Mouse (Mus musculus) G1E (cell line): ENCODE measurements around the gene Pdf. TPM values are rescaled to one million over a fixed set of nuclear protein-coding genes. Genes with fewer than 3 reads are reported as not detected.

Experiments
- ATAC-seq: 2 replicates; pipeline ENCODE4 v1.8.0; 2016; ENCODE audit warnings: mild to moderate bottlenecking; ENCODE audit not compliant: insufficient number of reproducible peaks, poor library complexity, low FRiP score, severe bottlenecking; ENCODE audit errors: extremely low read depth
- DNase-seq: peaks from one replicate; pipeline ENCODE4 v3.0.0; 2012; ENCODE audit warnings: low spot score
- H3K27me3 ChIP-seq: 2 replicates; pipeline ENCODE4 v1.6.1; 2012; ENCODE audit warnings: mild to moderate bottlenecking, low read length, inconsistent platforms; ENCODE audit not compliant: insufficient read depth
- H3K36me3 ChIP-seq: replicated peaks from 2 replicates; pipeline ENCODE3; 2012; ENCODE audit warnings: mild to moderate bottlenecking, inconsistent platforms
- H3K4me1 ChIP-seq: 2 replicates; pipeline ENCODE4 v1.6.1; 2012; ENCODE audit warnings: low read depth, low read length, inconsistent platforms, mixed read lengths; ENCODE audit not compliant: insufficient read depth
- H3K4me3 ChIP-seq: 2 replicates; pipeline ENCODE4 v1.5.1; 2012; ENCODE audit warnings: low read depth, mild to moderate bottlenecking, inconsistent platforms, low read length, moderate library complexity, mixed read lengths
- H3K9me3 ChIP-seq: replicated peaks from 2 replicates; pipeline ENCODE4 v1.6.1; 2012; ENCODE audit warnings: inconsistent platforms
- CTCF ChIP-seq: IDR thresholded peaks from 2 replicates; pipeline ENCODE4 v1.5.1; 2012; ENCODE audit warnings: low read depth, low read length, inconsistent platforms, mixed read lengths
- GATA1 ChIP-seq: IDR thresholded peaks from 2 replicates; pipeline ENCODE4 v1.6.1; 2012; ENCODE audit warnings: borderline replicate concordance, low read length, inconsistent platforms, mixed read lengths
- GATA2 ChIP-seq: IDR thresholded peaks from 2 replicates; pipeline ENCODE4 v1.6.1; 2012; ENCODE audit warnings: low read depth, low read length, inconsistent platforms, borderline replicate concordance
- POLR2AphosphoS5 ChIP-seq: IDR thresholded peaks from 2 replicates; pipeline ENCODE4 v1.6.1; 2012; ENCODE audit warnings: low read depth, low read length, inconsistent platforms; ENCODE audit not compliant: insufficient replicate concordance
- TAL1 ChIP-seq: conservative IDR thresholded peaks from 2 replicates; pipeline ENCODE4 v1.6.1; 2012; ENCODE audit warnings: low read depth, low read length, inconsistent platforms, mixed read lengths
- polyA plus RNA-seq: library from polyadenylated mRNA; stranded (reverse); fragments of >175 nt; gene quantifications from 2 replicates; pipeline ENCODE4 v1.2.3, GENCODE M21; 2012
- total RNA-seq, 2 experiments: library from RNA; stranded (forward) in 1 of 2; stranded (reverse) in 1 of 2; fragments of 200-1000 nt in 1 of 2; fragments of >200 nt in 1 of 2; fragmentation: Nextera tagmentation in 1 of 2; gene quantifications; 2 replicates each; pipeline ENCODE4 v1.2.3; 2014 to 2017

Pdf gene
- total and polyA plus RNA-seq, 3 experiments = 11.7 to 24.0 (median 16.6) TPM

- ATAC-seq = peak; percentile 91
- H3K36me3 ChIP-seq = peaks cover 28% of the 10 kb centered on the region
- DNase-seq = peak; percentile 96
- H3K9me3 ChIP-seq = no peaks in the 10 kb centered on the region
- H3K27me3 ChIP-seq = no peaks in the 10 kb centered on the region; the same call in 1 of the 2 replicates
- peak within 1 kb of the TSS; percentile 95 for H3K4me3 ChIP-seq
- peaks cover 40% of the 10 kb centered on the region for H3K4me1 ChIP-seq
- TF ChIP-seq POLR2AphosphoS5 = no peak
- no peak for TF ChIP-seq GATA1
- TF ChIP-seq CTCF = peak; percentile 49
These were observed 17.5 kb downstream of the Pdf start, which contains the start of gene Vps4a for GRCm38 (mm10) chr8:107030650-107031576. Vps4a (plus strand) TSS chr8:107031222.

DNA sequence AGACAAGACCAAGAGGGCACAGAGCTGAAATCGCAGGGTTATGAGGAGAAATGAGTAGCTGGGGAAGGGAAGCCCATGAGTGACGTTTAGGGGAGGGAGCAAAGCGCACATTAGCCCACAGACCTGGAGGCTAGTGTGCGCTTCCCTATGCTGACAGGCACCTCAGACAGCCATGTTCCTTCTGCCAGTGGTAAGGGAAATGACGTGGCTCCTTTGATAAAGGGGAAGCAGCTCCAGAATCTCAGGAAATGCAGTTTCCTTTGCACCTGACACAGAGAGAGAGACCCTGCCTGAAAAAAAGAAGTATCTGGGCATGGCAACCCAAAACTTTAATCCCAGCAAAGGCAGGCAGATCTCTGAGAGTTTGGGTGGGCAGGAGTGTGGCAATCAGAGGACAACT, 18.4 kb downstream of the Pdf start:
- Histone ChIP-seq H3K9me3 (no peaks in the 10 kb centered on the region), H3K27me3 (peaks cover 7% of the 10 kb centered on the region), H3K4me3 (peak overlapping the region; percentile 36; the same call in 1 of the 2 replicates), H3K36me3 (peaks cover 19% of the 10 kb centered on the region), H3K4me1 (peaks cover 40% of the 10 kb centered on the region)
- ATAC-seq = no peak
- no peak for DNase-seq
- TF ChIP-seq CTCF (no peak), GATA1 (no peak), TAL1 (no peak), POLR2AphosphoS5 (no peak), GATA2 (no peak)

DNA sequence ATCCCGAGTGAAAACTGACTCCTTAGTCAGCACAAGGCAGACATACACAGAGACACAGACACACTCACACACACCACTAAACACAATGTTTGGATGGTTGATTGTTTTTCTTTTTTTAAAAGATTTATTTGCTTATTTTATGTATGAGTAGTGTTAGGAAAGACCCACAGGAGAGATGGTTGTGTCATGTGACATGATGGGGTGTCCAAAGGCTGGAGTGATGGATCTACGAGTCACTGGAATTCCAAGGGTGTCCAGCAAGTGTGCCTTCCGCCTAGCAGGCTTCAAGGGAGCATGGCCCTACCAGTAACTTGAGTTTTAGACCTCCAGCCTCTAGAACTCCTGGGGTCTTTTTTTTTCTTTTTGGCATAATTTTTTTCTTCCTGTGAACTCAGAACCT, 19.1 kb downstream of the Pdf start:
- Histone ChIP-seq H3K9me3 (no peaks in the 10 kb centered on the region), H3K4me3 (no peak overlapping the region), H3K36me3 (peaks cover 13% of the 10 kb centered on the region), H3K27me3 (peaks cover 7% of the 10 kb centered on the region), H3K4me1 (peaks cover 39% of the 10 kb centered on the region)
- DNase-seq (no peak), ATAC-seq (no peak)
- TF ChIP-seq GATA1 (no peak), TAL1 (no peak), GATA2 (no peak), POLR2AphosphoS5 (no peak), CTCF (no peak)

DNA sequence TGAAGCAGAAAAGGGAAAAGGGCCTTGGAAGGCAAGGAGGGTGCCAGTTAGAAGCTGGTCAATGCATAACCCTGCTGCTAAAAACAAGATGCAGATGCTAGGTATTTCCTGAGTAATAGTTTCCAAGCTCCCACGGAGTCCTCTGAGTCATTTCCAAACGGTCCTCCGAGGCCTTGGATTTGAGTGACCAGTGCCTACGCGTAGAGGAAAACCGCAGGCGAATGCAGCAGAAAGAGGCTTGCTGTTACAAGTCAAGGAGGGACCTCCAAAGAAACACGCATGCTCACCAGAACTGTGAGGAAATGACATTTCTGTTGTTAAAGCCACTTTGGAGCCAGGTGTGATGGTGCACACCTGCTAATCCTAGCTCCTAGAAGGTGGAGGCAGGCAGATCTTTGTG, 24.9 kb downstream of the Pdf start:
- peaks cover 39% of the 10 kb centered on the region for H3K27me3 ChIP-seq
- no peak for TF ChIP-seq GATA1
- no peak for TF ChIP-seq CTCF
- TF ChIP-seq TAL1 = no peak
- no peak for TF ChIP-seq GATA2
- no peak for TF ChIP-seq POLR2AphosphoS5
- no peaks in the 10 kb centered on the region for H3K36me3 ChIP-seq
- peaks cover 1% of the 10 kb centered on the region; the same call in 1 of the 2 replicates for H3K4me1 ChIP-seq
- DNase-seq (no peak), ATAC-seq (no peak)
- H3K4me3 ChIP-seq = no peak overlapping the region
- no peaks in the 10 kb centered on the region for H3K9me3 ChIP-seq

- Histone ChIP-seq H3K9me3 (no peaks in the 10 kb centered on the region), H3K4me1 (no peaks in the 10 kb centered on the region), H3K4me3 (no peak overlapping the region), H3K36me3 (peaks cover 24% of the 10 kb centered on the region), H3K27me3 (peaks cover 13% of the 10 kb centered on the region)
- no peak for DNase-seq
- ATAC-seq = no peak
- TF ChIP-seq GATA2 = no peak
- TF ChIP-seq CTCF = no peak
- TF ChIP-seq POLR2AphosphoS5 = no peak
- TF ChIP-seq TAL1 = no peak
- no peak for TF ChIP-seq GATA1
These were observed 33.5 kb downstream of the Pdf start for GRCm38 (mm10) chr8:107014915-107015314.

GRCm38 (mm10) chr8:107012666-107013065, 35.7 kb downstream of the Pdf start:
- H3K27me3 ChIP-seq = peaks cover 3% of the 10 kb centered on the region; the same call in 1 of the 2 replicates
- H3K4me3 ChIP-seq = no peak overlapping the region
- H3K4me1 ChIP-seq = no peaks in the 10 kb centered on the region
- H3K36me3 ChIP-seq = peaks cover 33% of the 10 kb centered on the region
- ATAC-seq = no peak
- no peaks in the 10 kb centered on the region for H3K9me3 ChIP-seq
- TF ChIP-seq TAL1 = no peak
- TF ChIP-seq POLR2AphosphoS5 = no peak
- TF ChIP-seq GATA1 = no peak
- TF ChIP-seq GATA2 = no peak
- TF ChIP-seq CTCF = no peak
- no peak for DNase-seq
